Mouse (Mus musculus) intestine, embryonic 14.5 days (tissue): Measurements from ENCODE around the gene Synpr. TPM values are rescaled to one million over a fixed set of nuclear protein-coding genes. Genes with fewer than 3 reads are reported as not detected.

ENCODE experiments used
- ATAC-seq: fragments of 200-750 bp; cut with Nextera tagmentation; replicated peaks from 2 replicates; pipeline ENCODE4 v1.8.0; 2017; ENCODE audit warnings: low read depth, moderate number of reproducible peaks, moderate TSS enrichment, moderate library complexity; ENCODE audit not compliant: low FRiP score, low TSS enrichment
- DNase-seq: peaks from one replicate; pipeline ENCODE4 v3.0.0-alpha.2; 2018; ENCODE audit warnings: low spot score
- H3K27ac ChIP-seq: fragments of 300-500 bp; sonication (generic); 2 replicates; pipeline ENCODE4 v1.5.1; 2014; ENCODE audit warnings: low read depth, mild to moderate bottlenecking, control low read depth
- H3K27me3 ChIP-seq: fragments of 300-500 bp; sonication (generic); replicated peaks from 2 replicates; pipeline ENCODE4 v1.6.1; 2014; ENCODE audit warnings: low read length, control low read depth; ENCODE audit not compliant: control insufficient read depth, insufficient read depth
- H3K36me3 ChIP-seq: fragments of 300-500 bp; sonication (generic); 2 replicates; pipeline ENCODE4 v1.6.1; 2014; ENCODE audit warnings: low read length, control low read depth; ENCODE audit not compliant: control insufficient read depth, insufficient read depth
- H3K4me1 ChIP-seq: fragments of 300-500 bp; sonication (generic); replicated peaks from 2 replicates; pipeline ENCODE4 v1.6.1; 2014; ENCODE audit warnings: low read length, control low read depth, mixed read lengths; ENCODE audit not compliant: control insufficient read depth, insufficient read depth
- H3K4me2 ChIP-seq: fragments of 300-500 bp; sonication (generic); 2 replicates; pipeline ENCODE4 v1.6.1; 2014; ENCODE audit warnings: low read length
- H3K4me3 ChIP-seq: fragments of 300-500 bp; sonication (generic); 2 replicates; pipeline ENCODE4 v1.5.1; 2014; ENCODE audit warnings: low read depth, low read length, control low read depth, mixed read lengths
- H3K9ac ChIP-seq: fragments of 300-500 bp; sonication (generic); 2 replicates; pipeline ENCODE4 v1.6.1; 2014; ENCODE audit warnings: mild to moderate bottlenecking, low read length
- H3K9me3 ChIP-seq: fragments of 300-500 bp; sonication (generic); 2 replicates; pipeline ENCODE4 v1.6.1; 2016; ENCODE audit warnings: low read length, control low read depth; ENCODE audit not compliant: control insufficient read depth
- WGBS: fragments of 180-500 bp; shearing (Covaris S2); extraction: QIAGEN DNeasy Blood & Tissue Kit; methylation state at CpG from one replicate; pipeline ENCODE4 v1.1.7; 2014; 5-methylcytosine and 5-hydroxymethylcytosine counted together
- polyA plus RNA-seq: library from polyadenylated mRNA; unstranded; fragments of >200 nt; fragmentation: Nextera tagmentation; extraction: Ambion mirVana; gene quantifications from 2 replicates; pipeline ENCODE4 v1.2.1, GENCODE M21; 2014

The Synpr gene
- polyA plus RNA-seq, 1 experiment from 2014 or later = 4.3 TPM

DNA sequence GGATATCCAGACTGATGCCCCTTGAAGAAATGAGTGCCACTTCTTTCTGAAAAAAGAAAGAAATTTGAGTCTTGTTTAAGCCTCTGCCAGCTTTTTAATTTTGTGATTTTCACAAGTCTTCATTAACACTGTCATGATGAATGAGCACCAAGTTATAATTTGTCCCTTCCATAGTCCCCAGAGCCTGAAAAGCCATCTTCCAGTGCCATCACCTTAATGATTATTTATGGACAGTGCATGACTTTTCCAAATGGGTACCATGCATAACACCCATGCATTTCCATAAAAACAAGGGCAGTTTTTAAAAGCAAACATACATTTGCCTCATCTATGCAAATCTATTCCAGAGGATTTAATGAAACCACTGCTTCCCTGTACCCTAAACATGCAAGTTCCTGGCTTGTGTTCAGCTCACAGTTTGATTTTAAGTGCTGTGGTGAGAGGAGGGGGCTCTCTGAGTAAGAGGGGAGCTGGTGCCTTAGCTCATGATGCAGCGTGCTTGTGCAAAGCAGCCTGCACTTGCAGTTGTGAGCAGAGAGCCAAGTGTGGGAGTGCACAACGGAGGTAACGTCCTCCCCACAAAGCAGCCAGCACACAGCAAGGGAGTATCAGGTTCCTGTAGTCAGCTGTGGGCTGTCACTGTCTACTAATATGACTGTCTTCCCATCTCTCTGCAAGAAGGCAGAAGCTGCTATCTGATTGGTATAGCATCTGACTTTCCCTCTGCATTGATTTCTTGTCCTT lies 169.1 kb downstream of the Synpr start:
- DNase-seq (no peak), ATAC-seq (no peak)
- no peaks in the 10 kb centered on the region for H3K27me3 ChIP-seq
- no peak overlapping the region for H3K4me2 ChIP-seq
- whole genome bisulfite sequencing = 28% methylated on average over 3 of the region's 3 CpGs
- no peak overlapping the region for H3K9ac ChIP-seq
- H3K36me3 ChIP-seq = no peaks in the 10 kb centered on the region
- H3K27ac ChIP-seq = no peak overlapping the region
- no peaks in the 10 kb centered on the region for H3K4me1 ChIP-seq
- H3K4me3 ChIP-seq = no peak overlapping the region
- no peaks in the 10 kb centered on the region for H3K9me3 ChIP-seq

GRCm38 (mm10) chr14:13454991-13455390 lies 170.4 kb downstream of the Synpr start:
- no peak for DNase-seq
- no peak overlapping the region for H3K9ac ChIP-seq
- H3K4me2 ChIP-seq = no peak overlapping the region
- no peaks in the 10 kb centered on the region for H3K9me3 ChIP-seq
- no peaks in the 10 kb centered on the region for H3K36me3 ChIP-seq
- no peak overlapping the region for H3K4me3 ChIP-seq
- no peaks in the 10 kb centered on the region for H3K4me1 ChIP-seq
- no peaks in the 10 kb centered on the region for H3K27me3 ChIP-seq
- no peak for ATAC-seq
- no peak overlapping the region for H3K27ac ChIP-seq

- no peak for DNase-seq
Observed at GRCm38 (mm10) chr14:13459333-13459732, 174.8 kb downstream of the Synpr start.

DNA sequence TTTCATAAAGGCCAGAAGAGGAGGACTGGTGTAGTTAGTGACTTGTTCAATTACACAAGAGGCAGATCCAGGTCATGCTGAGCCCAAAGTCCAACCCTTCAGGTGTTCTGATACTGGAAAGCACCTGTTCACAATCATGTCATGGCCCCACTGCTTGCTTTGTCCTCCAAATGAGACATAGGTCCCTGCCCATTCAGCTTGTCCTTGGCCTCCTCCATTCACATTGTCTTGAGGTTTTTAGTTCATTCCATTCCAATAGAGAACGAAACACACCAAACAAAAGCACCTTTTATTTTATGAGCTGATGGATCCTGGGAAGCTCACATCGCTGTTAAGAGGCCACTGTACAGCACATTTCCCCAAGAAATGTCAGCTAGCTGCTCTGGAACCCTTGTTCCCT lies 184.6 kb downstream of the Synpr start:
- Histone ChIP-seq H3K36me3 (no peaks in the 10 kb centered on the region), H3K9ac (no peak overlapping the region), H3K9me3 (no peaks in the 10 kb centered on the region), H3K4me2 (no peak overlapping the region), H3K4me3 (no peak overlapping the region), H3K27me3 (no peaks in the 10 kb centered on the region), H3K27ac (no peak overlapping the region), H3K4me1 (no peaks in the 10 kb centered on the region)
- ATAC-seq (no peak), DNase-seq (no peak)
- WGBS = 77% methylated on average over 2 of the region's 2 CpGs

More at GRCm38 (mm10) chr14:13459333-13459732, 174.8 kb downstream of the Synpr start:
- Histone ChIP-seq H3K27ac (no peak overlapping the region), H3K27me3 (no peaks in the 10 kb centered on the region), H3K4me1 (no peaks in the 10 kb centered on the region), H3K9ac (no peak overlapping the region), H3K9me3 (no peaks in the 10 kb centered on the region), H3K4me3 (no peak overlapping the region), H3K36me3 (no peaks in the 10 kb centered on the region), H3K4me2 (no peak overlapping the region)
- no peak for ATAC-seq
- 5% methylated on average over 1 of the region's 1 CpGs for WGBS

- WGBS = 57% methylated on average over 1 of the region's 1 CpGs
- ATAC-seq (no peak), DNase-seq (no peak)
- Histone ChIP-seq H3K9ac (no peak overlapping the region), H3K36me3 (no peaks in the 10 kb centered on the region), H3K4me3 (no peak overlapping the region), H3K27ac (no peak overlapping the region), H3K27me3 (no peaks in the 10 kb centered on the region), H3K4me2 (no peak overlapping the region), H3K4me1 (no peaks in the 10 kb centered on the region), H3K9me3 (no peaks in the 10 kb centered on the region)
Observed at GRCm38 (mm10) chr14:13477821-13478220, 193.2 kb downstream of the Synpr start.

DNA sequence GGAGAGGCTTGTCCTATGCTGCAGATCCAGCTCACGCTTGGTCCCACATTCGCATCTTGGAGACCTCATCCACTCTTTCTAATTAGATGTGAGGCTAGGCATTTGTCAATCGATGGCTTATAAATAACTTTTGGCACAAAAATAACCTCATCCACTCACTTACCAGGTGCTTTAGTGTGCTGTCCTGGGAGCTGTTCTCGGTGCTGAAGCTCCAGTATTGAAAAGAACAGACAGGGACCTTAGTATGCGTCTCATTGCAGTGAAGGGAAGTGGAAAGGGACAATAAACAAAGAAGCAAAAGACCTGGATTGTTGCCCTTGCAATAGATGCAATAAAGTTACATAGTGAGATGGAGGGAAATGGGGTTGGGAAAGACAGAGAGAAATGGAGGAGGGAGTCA lies 220.8 kb downstream of the Synpr start:
- 54% methylated on average over 5 of the region's 5 CpGs for WGBS
- Histone ChIP-seq H3K27ac (no peak overlapping the region), H3K9ac (no peak overlapping the region), H3K4me3 (no peak overlapping the region), H3K9me3 (no peaks in the 10 kb centered on the region), H3K27me3 (no peaks in the 10 kb centered on the region), H3K4me2 (no peak overlapping the region), H3K36me3 (no peaks in the 10 kb centered on the region), H3K4me1 (no peaks in the 10 kb centered on the region)
- ATAC-seq (no peak), DNase-seq (peak; percentile 58)

GRCm38 (mm10) chr14:13518608-13519139 lies 234.1 kb downstream of the Synpr start:
- H3K9ac ChIP-seq = no peak overlapping the region
- no peaks in the 10 kb centered on the region for H3K4me1 ChIP-seq
- 87% methylated on average over 5 of the region's 5 CpGs for WGBS
- H3K4me3 ChIP-seq = no peak overlapping the region
- no peak overlapping the region for H3K27ac ChIP-seq
- ATAC-seq (no peak), DNase-seq (no peak)
- H3K9me3 ChIP-seq = no peaks in the 10 kb centered on the region
- H3K36me3 ChIP-seq = no peaks in the 10 kb centered on the region
- no peak overlapping the region for H3K4me2 ChIP-seq
- H3K27me3 ChIP-seq = no peaks in the 10 kb centered on the region

DNA sequence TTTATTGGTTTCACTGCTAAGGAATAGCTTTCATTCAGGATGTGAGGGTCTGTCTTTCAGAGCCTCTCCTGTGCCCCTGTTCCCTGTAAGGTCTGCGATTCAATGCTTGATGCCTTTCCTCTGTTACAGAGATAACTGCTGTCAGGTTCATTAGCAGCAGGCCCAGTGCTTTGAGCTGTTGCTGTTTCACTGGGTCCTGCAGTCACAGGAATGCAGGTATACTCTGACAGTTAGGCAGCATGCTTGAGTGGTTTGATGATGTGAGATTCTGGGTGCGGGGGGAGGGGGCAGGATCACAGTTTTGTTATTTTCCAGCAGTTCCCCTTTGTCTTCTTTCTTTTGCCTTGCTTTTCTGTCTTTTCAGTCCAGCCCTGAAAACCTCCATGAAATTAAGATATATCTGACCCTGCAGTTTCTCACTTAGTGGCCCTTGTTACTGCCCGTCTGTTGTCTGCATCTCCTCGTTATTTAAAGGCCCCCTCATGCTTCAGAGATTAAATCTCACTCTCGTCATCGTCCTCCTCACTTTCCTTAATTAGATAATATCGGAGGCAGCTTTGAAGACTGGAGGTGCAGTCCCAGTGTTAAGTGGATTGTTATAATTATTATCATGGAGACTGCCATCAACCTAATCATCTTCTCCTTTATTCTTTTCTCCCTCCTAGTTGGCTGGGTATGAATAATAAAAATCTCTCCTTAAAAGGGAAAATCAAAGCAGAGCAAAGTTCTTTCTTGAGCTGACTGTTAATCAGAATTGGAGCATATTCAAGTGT lies 234.8 kb downstream of the Synpr start:
- no peak for ATAC-seq
- WGBS = 72% methylated on average over 7 of the region's 7 CpGs

More for the DNA sequence above, 234.8 kb downstream of the Synpr start:
- no peak for DNase-seq
- H3K4me1 ChIP-seq = no peaks in the 10 kb centered on the region
- no peaks in the 10 kb centered on the region for H3K36me3 ChIP-seq
- H3K27me3 ChIP-seq = no peaks in the 10 kb centered on the region
- no peak overlapping the region for H3K27ac ChIP-seq
- no peak overlapping the region for H3K9ac ChIP-seq
- no peak overlapping the region for H3K4me2 ChIP-seq
- no peak overlapping the region for H3K4me3 ChIP-seq
- H3K9me3 ChIP-seq = no peaks in the 10 kb centered on the region
